Mouse (Mus musculus) 3T3-L1 (cell line): ENCODE results near the gene 4930404N11Rik.

Experiments used
- DNase-seq: peaks from one replicate; pipeline ENCODE4 v3.0.0-alpha.2; 2015; ENCODE audit warnings: low read depth, low spot score

Gene 4930404N11Rik

DNA sequence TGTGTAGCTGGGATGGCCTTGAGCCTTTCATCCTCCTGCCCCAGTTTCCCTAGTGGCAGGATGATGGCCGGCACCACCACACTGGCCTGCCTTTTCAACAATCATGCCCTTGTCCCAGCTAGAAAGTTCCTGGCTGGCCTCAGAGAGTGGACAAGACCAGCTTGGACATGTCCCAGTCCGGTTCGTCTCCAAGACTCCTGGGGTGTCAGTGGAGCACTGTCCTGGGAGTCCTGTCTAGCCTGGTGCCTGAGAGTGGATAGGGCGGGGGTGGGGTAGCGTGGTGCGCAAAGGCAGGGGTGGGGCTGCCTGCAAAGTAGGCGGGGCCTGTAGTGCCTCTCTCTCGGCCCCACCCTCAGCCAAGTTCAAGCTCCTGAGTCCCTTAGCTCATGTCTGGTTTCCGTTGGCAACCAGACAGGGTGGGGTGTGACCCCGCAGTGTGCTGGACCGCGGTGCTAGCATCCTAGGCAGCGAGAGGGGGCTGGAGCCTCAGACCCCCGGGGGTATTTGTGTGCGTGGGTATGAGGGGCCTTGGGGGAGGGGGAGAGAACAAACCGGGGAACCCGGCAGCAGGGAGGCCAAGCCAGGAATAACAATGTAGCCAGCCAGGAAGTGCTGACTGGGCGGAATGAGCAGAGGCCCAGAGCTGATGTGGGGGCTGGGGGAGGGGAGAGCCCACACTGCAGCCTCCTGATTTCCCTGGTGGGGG is 36.1 kb upstream of the 4930404N11Rik start:
- peak; percentile 57 for DNase-seq

DNA sequence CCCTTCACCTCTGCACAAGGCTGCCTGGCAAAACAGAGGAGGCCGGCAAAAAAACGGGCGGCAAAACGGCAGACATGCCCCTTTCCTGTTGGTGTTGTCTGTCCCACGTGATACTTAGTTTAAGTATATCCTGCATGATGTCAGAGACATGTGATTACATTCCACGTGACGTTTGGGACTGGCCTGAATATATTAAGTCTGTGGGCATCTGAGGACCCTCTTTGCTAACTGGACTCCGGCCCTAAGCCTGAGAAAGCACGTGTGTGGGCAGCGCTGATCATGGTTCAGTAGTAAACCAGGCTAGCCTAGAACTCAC is 35.5 kb upstream of the 4930404N11Rik start:
- no peak for DNase-seq

DNA sequence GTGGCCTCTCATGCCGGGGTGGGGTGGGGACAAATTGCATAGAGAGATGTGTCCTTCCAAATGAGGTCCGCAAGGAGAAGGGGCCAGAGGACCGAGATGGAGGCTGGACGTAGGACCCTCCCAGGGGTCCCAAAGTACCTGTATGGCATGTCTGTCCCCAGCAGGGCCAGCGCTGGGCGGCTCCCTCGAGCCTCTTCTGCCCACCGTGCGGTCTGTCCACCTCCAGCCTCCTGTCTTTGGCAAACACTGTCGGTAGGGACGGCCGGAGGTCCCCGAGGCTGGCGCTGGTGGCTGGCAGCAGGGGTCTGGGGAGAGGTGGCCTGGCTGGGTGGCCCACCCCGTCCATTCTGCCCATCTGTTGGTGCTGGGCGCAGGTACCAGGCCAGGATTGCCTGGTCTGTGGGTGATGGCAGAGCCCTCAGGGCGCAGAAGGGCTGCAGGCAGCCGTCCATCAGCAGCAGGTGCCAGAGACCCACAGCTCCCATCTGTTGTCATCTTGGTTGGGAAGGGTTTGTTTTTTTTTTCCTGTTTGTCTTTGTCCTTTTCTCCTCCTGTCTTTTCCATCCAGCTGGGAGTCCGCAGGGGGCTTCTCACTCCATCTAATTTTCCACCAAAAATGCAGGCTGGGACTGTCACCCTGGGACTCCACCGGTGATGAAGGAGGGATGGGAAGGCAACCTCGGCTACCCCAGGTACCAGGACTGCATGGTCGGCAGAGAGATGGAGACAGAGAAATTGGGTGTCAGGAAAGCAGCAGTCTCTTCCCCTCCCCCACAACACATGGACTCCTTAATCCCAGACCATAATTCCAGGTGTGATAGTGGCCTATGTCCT is 35.0 kb upstream of the 4930404N11Rik start:
- no peak for DNase-seq

DNA sequence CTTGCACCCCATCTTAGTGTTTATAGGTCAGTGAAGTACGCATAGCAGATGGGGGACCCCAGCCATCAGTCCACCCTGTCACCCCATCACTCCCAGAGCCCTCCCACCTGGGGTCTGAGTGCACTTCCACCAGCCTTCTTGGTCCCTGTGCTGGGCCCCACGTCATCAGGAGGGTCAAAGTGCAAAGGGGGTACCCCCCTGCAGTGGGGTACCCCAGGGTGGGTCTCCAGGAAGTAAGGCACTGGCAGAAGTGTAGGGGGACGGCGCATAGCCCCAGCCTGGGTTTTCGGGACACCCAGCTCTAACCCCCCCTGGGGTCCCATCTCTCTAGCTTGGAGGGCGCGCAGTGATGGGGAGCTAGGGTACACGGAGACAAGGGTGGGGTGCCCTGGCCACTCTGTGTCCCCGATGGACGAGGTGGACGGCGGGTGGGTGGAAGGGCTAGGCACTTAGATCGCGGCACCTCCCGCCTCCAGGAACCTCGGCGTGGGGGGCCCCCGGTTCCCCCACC is 34.2 kb upstream of the 4930404N11Rik start:
- DNase-seq = no peak

- no peak for DNase-seq
Observed at GRCm38 (mm10) chr10:81399296-81399695, 33.7 kb upstream of the 4930404N11Rik start.

GRCm38 (mm10) chr10:81396749-81397148 is 31.1 kb upstream of the 4930404N11Rik start:
- no peak for DNase-seq

DNA sequence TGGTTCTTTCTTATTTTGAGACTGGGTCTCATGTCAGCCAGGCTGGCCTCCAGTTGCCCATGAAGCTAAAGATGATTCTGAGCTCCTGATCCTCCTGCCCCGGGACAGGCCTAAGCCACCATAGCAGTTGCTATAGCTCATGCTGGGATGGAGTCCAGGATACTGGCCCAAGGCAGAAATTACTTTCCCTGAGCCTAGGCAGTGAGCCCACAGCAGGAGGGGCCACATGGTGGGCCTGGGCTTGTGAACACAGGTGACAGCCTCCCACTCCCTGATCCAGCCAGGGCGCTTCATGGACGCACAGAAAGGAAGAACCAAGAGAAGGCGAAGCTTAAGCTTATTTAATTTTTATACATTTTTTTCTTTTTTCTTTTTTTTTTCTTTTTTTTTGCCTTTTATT is 30.2 kb upstream of the 4930404N11Rik start:
- DNase-seq = no peak

GRCm38 (mm10) chr10:81395127-81395526 is 29.5 kb upstream of the 4930404N11Rik start:
- peak; percentile 76 for DNase-seq

DNA sequence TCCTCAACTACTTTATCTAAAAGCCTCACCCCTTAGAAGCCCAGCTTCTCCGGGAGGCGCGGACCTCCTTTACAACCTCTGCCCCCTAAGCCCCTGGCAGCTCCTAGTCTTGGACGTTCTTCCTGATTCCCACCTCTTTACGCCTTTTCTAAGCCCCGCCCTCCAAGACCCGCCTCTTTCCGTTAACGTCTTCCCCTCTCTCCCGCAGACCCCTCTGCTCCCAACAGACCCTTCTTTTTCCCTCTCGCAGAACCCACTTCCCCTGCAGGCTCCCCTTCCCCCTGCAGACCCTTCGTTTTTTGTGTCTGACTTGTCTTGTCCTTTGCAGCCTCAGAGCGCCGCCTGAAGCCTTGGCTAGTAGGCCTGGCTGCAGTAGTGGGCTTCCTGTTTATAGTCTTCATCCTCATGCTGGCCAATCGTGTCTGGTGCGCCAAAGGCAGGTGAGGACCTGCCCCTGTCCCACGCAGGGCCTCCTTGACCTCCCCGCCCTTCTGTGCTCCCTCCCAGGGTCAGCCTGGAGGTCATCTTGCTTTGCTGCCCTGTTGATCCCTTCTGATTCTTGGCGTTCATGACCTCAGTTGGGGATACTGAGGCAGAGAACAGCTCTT is 27.9 kb upstream of the 4930404N11Rik start:
- no peak for DNase-seq

- DNase-seq = no peak
Observed at GRCm38 (mm10) chr10:81392781-81393185, 27.2 kb upstream of the 4930404N11Rik start, which contains the start of gene Smim24. Gene Smim24, plus strand, starts transcription at chr10:81393051.

DNA sequence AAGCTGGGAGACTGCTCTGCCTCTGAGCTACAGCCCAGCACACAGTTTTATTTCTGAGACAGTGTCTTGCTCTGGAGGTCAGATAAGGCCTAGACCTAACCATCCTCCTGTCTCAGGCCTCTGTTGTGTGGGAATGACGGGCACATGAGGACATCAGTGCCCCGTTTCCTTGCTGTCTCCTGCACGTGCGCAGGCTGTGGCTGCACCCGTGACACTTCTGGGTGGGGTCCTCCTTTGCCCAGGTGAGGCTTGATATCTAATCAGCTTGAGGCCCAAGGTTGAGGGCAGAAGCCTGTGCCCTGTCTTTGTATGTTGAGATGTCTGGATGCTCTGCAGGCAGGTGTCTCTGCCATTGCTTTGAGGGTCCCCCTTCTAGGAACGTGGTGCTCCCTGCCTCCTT is 26.7 kb upstream of the 4930404N11Rik start:
- DNase-seq = no peak

DNA sequence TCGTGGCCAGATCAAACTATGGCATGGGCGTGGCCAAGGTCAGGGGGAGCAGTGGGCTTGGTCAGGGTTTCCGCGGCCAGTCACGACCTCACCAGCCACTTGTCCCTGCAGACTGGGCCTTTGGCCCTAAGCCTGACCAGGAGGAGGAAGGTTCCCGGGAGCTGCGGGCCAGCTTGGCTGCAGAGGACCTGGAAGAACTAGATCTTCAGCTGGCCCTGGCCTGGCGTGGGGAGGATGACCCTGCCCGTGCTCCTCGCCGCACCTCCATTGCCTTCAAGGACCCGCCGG is 25.0 kb upstream of the 4930404N11Rik start:
- DNase-seq = no peak

DNA sequence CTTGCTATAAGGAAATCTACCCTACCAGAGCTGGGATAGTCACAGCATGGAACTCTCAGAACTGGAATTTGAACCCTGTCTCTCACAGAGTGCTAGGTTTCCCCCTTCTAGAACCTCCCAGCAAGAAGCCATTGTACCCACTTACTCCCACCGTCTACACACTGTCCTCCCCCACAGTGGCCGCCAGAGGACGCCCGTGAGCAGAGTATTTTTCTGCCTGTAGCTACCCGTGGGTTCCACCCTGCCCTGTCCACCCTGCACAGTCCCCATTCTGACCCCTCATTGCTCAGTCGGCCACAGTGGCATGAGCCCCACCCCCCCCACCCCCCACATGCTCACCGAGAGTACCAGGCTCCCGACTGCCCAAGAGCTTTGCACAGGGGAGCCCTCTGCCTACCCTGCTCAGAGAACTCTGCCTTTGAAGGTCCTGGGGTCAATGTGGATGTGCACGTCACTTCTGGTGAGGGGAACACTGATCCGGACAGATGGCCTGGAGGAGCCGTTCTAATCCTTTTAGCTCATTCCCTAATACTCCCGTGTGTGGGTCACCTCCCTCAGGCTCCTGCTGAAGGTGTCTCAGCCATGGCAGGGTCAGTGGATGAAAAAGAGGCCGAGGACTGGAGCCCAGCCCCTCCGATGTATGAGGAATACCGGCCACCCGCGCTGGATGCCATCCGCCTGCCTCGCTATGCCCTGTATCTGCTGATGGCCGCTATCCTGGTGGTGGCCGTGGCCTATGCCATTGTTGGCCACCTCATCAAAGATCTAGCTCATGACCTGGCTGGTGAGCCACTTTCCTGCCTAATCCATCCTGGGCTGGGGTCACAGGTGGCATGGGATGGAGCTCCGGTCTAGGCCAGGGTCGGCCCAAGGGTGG is 24.4 kb upstream of the 4930404N11Rik start:
- DNase-seq = peak; percentile 75

GRCm38 (mm10) chr10:81389373-81389772 is 23.8 kb upstream of the 4930404N11Rik start:
- DNase-seq = peak; percentile 45

- no peak for DNase-seq
Observed at GRCm38 (mm10) chr10:81388505-81389055, 23.0 kb upstream of the 4930404N11Rik start, which contains the start of gene Gm48552. Gene Gm48552, plus strand, starts transcription at chr10:81389005.

DNA sequence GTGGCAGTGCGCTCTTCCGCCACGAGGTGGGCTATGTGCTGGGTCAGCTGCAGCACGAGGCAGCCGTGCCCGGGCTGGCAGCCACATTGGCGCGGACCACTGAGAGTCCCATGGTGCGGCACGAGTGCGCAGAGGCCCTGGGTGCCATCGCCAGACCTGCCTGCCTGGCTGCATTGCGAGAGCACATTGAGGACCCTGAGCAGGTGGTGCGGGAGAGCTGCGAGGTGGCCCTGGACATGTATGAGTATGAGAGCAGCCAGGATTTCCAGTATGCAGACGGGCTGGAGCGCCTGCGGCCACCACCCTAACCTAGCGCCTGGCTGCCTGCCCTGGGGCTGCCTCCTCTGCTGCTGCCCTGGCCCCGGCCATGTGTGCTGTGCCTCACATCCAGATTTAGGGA is 22.1 kb upstream of the 4930404N11Rik start:
- no peak for DNase-seq

DNA sequence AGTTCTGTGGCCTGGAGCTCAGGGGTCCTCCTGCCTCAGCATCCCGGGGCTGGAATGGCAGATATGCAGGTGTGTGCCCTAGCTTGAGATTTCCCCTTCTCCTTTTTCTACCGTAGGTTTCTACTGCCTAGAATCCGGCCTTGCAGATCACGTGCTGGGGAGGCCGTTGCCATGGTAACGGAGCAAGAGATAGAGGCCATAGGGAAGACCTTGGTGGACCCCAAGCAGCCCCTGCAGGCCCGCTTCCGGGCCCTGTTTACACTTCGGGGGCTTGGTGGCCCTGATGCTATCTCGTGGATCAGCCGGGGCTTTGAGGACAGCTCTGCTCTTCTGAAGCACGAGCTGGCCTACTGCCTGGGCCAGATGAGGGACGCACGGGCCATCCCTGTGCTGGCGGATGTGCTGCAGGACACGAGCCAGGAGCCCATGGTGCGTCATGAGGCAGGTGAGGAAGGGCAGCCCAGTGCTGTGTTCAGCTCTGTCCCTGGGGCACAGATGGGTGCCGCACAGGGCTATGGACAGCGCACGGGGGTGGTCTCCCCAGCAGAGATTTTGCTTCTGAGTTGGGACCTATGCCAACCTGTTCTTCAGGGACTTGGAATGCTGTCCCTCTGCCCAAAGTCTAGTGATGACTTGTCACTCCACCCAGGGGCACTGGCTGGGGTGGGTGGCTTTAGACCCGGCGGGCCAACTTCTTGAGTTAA is 20.1 kb upstream of the 4930404N11Rik start:
- DNase-seq = no peak

DNA sequence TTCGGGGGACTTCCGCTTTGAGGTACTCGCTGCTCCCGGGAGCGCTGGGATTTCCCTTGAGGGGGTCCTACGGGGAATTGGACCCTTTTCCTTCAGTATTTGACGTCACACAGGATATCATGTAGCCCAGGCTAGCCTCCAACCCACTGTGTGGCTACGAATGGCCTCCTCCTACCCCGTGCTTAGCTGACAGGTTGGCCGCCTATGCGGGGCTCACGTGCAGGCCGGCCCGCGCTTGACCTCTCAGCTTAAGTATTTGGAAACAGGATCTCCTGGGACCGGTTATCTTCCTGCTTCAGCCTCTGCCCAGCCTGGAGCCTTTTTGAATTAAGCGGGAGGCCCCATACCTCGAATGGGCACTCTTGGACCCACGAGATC is 19.0 kb upstream of the 4930404N11Rik start:
- DNase-seq = peak; percentile 59

DNA sequence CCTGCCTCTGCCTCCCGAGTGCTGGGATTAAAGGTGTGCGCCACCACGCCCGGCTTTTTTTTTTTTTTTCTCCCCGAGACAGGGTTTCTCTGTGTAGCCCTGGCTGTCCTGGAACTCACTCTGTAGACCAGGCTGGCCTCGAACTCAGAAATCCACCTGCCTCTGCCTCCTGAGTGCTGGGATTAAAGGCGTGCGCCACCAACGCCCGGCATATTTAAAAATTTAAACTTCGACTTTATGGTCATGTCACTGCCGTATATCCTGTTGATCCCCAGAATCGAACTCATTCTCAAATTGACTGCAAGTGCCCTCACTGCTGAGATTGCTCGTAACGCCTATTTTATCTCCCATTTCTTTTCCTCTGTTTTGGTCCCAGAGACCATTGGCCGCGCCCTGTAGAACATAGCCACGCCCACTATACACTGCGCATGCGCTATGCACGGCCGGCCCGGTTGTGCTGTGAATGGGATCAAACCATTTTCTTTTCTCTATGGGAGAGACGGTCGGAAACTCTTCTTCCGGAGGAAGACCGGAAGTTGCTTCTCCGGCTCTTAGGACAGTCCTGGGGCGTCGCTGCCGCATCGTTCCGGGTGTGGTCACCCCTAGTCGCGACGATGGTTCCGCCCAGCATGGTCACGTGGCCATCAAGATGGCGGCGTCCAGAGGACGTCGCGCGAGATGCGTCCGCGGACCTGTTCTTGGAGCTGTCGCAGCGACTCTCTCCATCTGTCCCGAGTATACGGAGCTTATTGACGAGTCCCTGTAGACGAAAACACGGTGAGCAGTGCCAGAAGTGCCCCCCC is 18.4 kb upstream of the 4930404N11Rik start, which contains the start of the genes Dohh and Gm48551:
Dohh (plus strand) TSS at position 627 of the 803 bp plus-strand sequence.
Gm48551 (plus strand) TSS at position 665 of the 803 bp plus-strand sequence.
- DNase-seq = peak; percentile 99

DNA sequence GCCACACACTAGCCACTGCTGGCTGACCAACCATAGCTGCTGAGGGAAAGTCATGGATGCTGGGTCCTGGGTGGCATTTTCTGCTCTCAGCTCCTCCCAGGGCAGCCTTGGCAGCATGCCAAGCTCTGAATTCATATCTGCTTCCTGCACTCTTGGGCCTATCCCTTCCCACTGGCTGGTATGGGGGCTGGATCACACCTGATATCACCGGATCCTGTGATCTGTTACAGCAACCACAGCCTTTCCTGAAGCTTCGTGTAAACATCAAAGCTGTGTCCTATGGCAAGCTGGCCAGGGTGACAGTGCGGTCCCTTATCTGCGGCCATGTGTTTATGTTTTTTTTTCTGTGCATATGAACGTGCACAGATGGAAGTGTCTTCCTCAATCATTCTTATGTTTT is 16.4 kb upstream of the 4930404N11Rik start:
- DNase-seq = peak; percentile 51
